8 mouse cellular contexts compared by ENCODE assay signal in genomic region chr9:20384532-20385342, GRCm38 (mm10). TPM values are rescaled to one million over a fixed set of nuclear protein-coding genes. Genes with fewer than 3 reads are reported as not detected.
A peak's percentile ranks its signal among the peaks of the same experiment; 100 is the strongest.
DNase-seq lines count a peak whose midpoint lies in the region; ATAC-seq and TF ChIP-seq lines count a peak whose summit lies in the region.

TSS of gene Zfp560 (minus strand) at chr9:20385177.

- DNase-seq in gastrocnemius, adult 8-10 months (ENCODE audit: low spot score in 2 of 2) = peak; percentile 67 to 78
- peak; percentile 77 for DNase-seq in hindlimb bud, embryonic 11.5 days (ENCODE audit: extremely low spot score, low read depth, low spot score)
- peak; percentile 62 to 86 for DNase-seq in left cerebral cortex, adult 8-10 months (ENCODE audit: low spot score in 2 of 2)
- peak; percentile 92 to 94 for DNase-seq in right cerebral cortex, postnatal 10 days (ENCODE audit: low spot score in 2 of 2)
- peak; percentile 88 for DNase-seq in urinary bladder, postnatal 25 days (ENCODE audit: low spot score)

- peak; percentile 53; the same call in 1 of the 2 replicates for TF ChIP-seq POLR2A in cortical plate, adult 2 months (IDR thresholded peaks at IDR 0.05; ENCODE audit: extremely low read depth, insufficient read depth, low read length)

- TF ChIP-seq CTCF in cortical plate, adult 2 months (IDR thresholded peaks at IDR 0.05; ENCODE audit: extremely low read depth, insufficient read depth, low read length) = peak; percentile 23; the same call in 1 of the 2 replicates

- H3K4me3 ChIP-seq in cortical plate, adult 2 months (ENCODE audit: insufficient read depth, low read length) = peak within 1 kb of the TSS; percentile 72
- peak within 1 kb of the TSS; percentile 98 for H3K4me3 ChIP-seq in megakaryocyte, embryonic 14.5 days (replicated peaks)

- H3K4me1 ChIP-seq in cortical plate, adult 2 months (ENCODE audit: control insufficient read depth, insufficient read depth, low read length) = peaks cover 2% of the 10 kb centered on the region; the same call in 1 of the 2 replicates
- peaks cover 22% of the 10 kb centered on the region for H3K4me1 ChIP-seq in megakaryocyte, embryonic 14.5 days

- H3K36me3 ChIP-seq in megakaryocyte, embryonic 14.5 days (replicated peaks; ENCODE audit: low read length) = no peaks in the 10 kb centered on the region

- H3K9me3 ChIP-seq in megakaryocyte, embryonic 14.5 days = peaks cover 22% of the 10 kb centered on the region

- no peak within 1 kb of the TSS; the same call in 1 of the 2 replicates for H3K27ac ChIP-seq in cortical plate, adult 2 months (ENCODE audit: insufficient read depth, low read length)

- peak; percentile 98 for ATAC-seq in activated CD4-positive, CD25-positive, alpha-beta regulatory T cell, adult 4 months

- H3K27me3 ChIP-seq in megakaryocyte, embryonic 14.5 days (replicated peaks) = no peaks in the 10 kb centered on the region

RNA-seq across cellular contexts. Expression of gene Zfp560, which starts in this region (rescaled TPM):
- polyA plus RNA-seq in activated CD4-positive, CD25-positive, alpha-beta regulatory T cell, adult 4 months (2017; shearing (Covaris generic)) = 10 to 100 TPM; 24.4 to 41.2 TPM
- polyA plus RNA-seq in cortical plate, adult 2 months (2012; rRNA removed) = 20.9 and 23.6 TPM in 2 replicates
- total RNA-seq in gastrocnemius, adult 8-10 months (2022) = 10 to 100 TPM; 13.5 to 14.2 (median 13.8) TPM
- total RNA-seq in left cerebral cortex, adult 8-10 months (2022) = 10 to 100 TPM; 10.6 to 13.9 (median 10.8) TPM
- polyA plus RNA-seq in megakaryocyte, embryonic 14.5 days (2012; ENCODE audit: insufficient read depth, low replicate concordance) = 1.4 TPM in 1 of 2 replicates, not detected in the other
